Mouse (Mus musculus): ENCODE measurements at regions not wholly inside any gene's neighbourhood (a gene's known extent, or its start where the extent isn't known, plus 50 kb on each side); places are given as distances from the start of the nearest gene placed in this dataset.
"Not testable (repeated sequence)": the region's sequence is repeated elsewhere in the genome, so short reads cannot be mapped to it uniquely, and the experiment has no call there.

DNA sequence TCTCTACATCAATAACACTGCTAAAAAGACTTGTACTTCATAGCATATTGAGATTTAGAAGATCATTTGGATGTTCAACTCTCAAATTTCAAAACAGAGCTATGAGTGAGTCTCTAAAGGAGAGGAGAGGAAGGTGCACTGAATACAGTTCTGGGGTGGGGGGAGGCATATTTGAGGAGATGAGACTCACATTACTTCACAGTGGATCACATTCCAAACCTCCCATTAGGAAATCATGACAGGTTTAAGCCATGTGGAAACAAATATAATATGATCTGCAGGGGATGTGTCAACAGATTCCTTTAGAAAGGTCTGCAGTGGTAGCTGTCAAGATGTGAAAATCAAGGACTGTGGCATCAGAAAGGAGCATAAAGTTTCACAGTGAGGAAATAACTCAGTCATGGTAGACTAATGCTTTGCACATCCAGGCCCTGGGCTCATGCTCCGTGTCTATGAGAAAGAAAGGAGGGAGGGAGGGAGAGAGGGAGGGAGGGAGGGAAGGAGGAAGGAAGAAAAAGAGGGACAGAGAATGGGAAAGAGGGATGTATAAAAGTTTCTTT lies 235.9 kb downstream of the Fam198b start:
- Histone ChIP-seq H3K27me3 (ENCODE audit: control insufficient read depth, insufficient read depth, insufficient read length) (no peaks in the 10 kb centered on the region), H3K79me3 (ENCODE audit: low read depth) (no peaks in the 10 kb centered on the region), H3K36me3 (ENCODE audit: control insufficient read depth, insufficient read depth) (no peaks in the 10 kb centered on the region), H3K4me3 (ENCODE audit: insufficient read depth, poor library complexity, severe bottlenecking) (no peak overlapping the region), H3ac (ENCODE audit: control insufficient read depth, insufficient read length, low read depth) (no peak overlapping the region), H3K79me2 (ENCODE audit: control insufficient read depth, insufficient read depth) (no peaks in the 10 kb centered on the region)
- TF ChIP-seq MAX (IDR thresholded peaks at IDR 0.05) (no peak), MYOD1 (IDR thresholded peaks at IDR 0.05; ENCODE audit: control insufficient read depth, insufficient read length, low read depth) (no peak), FOSL1 (IDR thresholded peaks at IDR 0.05; ENCODE audit: insufficient read depth, low read length, poor library complexity, severe bottlenecking) (no peak), USF1 (IDR thresholded peaks at IDR 0.05; ENCODE audit: low read depth) (no peak), CTCF (IDR thresholded peaks at IDR 0.05; ENCODE audit: control insufficient read depth, insufficient read depth, insufficient read length) (no peak), MYOG (IDR thresholded peaks at IDR 0.05; ENCODE audit: control insufficient read depth, extremely low read depth, insufficient read length) (no peak), CEBPB (IDR thresholded peaks at IDR 0.05; ENCODE audit: low read depth) (no peak)

DNA sequence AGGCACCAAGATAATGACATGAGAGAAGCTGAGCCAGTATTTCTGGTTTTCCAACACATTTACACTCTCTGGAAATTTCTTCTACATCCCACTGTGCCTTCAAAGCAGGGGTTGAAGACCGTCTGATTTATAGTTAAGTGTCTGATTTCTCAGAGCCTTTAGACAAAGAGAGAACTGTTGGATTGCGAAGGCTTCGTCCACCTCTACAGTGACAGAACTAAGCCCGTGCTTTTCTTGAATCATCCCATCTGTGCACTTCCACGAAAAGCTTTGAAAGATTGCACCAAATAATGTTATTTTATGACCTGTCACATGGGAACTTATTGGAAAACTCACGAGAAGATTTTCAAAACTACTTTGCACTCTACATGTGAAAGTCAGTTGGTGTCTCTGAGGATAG lies 239.3 kb downstream of the Fam198b start:
- no peaks in the 10 kb centered on the region for H3K79me3 ChIP-seq (ENCODE audit: low read depth)
- no peaks in the 10 kb centered on the region for H3K79me2 ChIP-seq (ENCODE audit: control insufficient read depth, insufficient read depth)
- H3ac ChIP-seq (ENCODE audit: control insufficient read depth, insufficient read length, low read depth): no peak overlapping the region
- no peak for TF ChIP-seq MYOD1 (IDR thresholded peaks at IDR 0.05; ENCODE audit: control insufficient read depth, insufficient read length, low read depth)
- TF ChIP-seq CEBPB (IDR thresholded peaks at IDR 0.05; ENCODE audit: low read depth): no peak
- TF ChIP-seq MAX (IDR thresholded peaks at IDR 0.05): no peak
- no peak for TF ChIP-seq USF1 (IDR thresholded peaks at IDR 0.05; ENCODE audit: low read depth)
- TF ChIP-seq CTCF (IDR thresholded peaks at IDR 0.05; ENCODE audit: control insufficient read depth, insufficient read depth, insufficient read length): no peak
- TF ChIP-seq FOSL1 (IDR thresholded peaks at IDR 0.05; ENCODE audit: insufficient read depth, low read length, poor library complexity, severe bottlenecking): no peak
- TF ChIP-seq MYOG (IDR thresholded peaks at IDR 0.05; ENCODE audit: control insufficient read depth, extremely low read depth, insufficient read length): no peak
- no peak overlapping the region for H3K4me3 ChIP-seq (ENCODE audit: insufficient read depth, poor library complexity, severe bottlenecking)
- H3K27me3 ChIP-seq (ENCODE audit: control insufficient read depth, insufficient read depth, insufficient read length): no peaks in the 10 kb centered on the region
- no peaks in the 10 kb centered on the region for H3K36me3 ChIP-seq (ENCODE audit: control insufficient read depth, insufficient read depth)

DNA sequence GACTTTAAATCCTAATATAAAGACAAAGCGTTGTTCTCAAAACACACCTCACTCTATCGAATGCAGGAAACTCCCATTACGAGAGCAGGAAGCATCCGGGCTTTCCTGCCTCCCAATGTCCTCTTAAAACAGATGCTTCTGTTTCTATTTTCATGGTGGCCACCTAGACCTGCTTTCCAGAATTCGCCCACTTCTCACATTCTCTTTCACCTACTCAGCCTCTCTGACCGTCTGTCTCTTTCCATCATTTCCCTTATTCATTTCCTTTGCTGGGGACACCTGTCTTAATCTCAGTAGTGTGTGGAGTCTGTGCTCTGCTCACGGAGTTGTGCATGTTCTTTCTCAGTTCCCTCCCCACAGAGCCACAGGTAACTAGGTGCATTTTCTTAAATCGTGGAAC lies 240.3 kb downstream of the Fam198b start:
- Histone ChIP-seq H3K27me3 (ENCODE audit: control insufficient read depth, insufficient read depth, insufficient read length) (no peaks in the 10 kb centered on the region), H3K79me2 (ENCODE audit: control insufficient read depth, insufficient read depth) (no peaks in the 10 kb centered on the region), H3K4me3 (ENCODE audit: insufficient read depth, poor library complexity, severe bottlenecking) (no peak overlapping the region), H3K79me3 (ENCODE audit: low read depth) (no peaks in the 10 kb centered on the region), H3ac (ENCODE audit: control insufficient read depth, insufficient read length, low read depth) (no peak overlapping the region), H3K36me3 (ENCODE audit: control insufficient read depth, insufficient read depth) (no peaks in the 10 kb centered on the region)
- TF ChIP-seq CEBPB (IDR thresholded peaks at IDR 0.05; ENCODE audit: low read depth) (no peak), CTCF (IDR thresholded peaks at IDR 0.05; ENCODE audit: control insufficient read depth, insufficient read depth, insufficient read length) (no peak)

DNA sequence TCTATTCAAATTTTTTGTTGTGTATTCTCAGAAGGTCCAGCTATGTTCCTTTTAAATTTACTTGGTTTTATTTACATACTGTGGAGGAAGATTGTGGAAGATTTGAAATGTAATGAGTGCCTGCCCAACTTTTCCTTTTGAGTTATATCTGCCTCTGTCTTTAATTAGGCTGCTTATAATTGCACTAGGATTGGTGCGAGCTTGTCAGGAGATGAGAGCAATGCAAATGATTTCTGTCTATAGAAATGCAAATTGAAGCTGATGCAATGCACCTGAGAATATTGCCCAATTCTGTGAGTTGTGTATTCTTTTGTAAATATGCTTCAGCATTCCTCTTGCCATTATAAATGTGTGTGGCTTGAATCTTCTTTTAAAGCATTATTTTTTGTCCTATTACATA lies 257.4 kb downstream of the Fam198b start:
- Histone ChIP-seq H3K79me3 (ENCODE audit: low read depth) (no peaks in the 10 kb centered on the region), H3K79me2 (ENCODE audit: control insufficient read depth, insufficient read depth) (no peaks in the 10 kb centered on the region), H3K27me3 (ENCODE audit: control insufficient read depth, insufficient read depth, insufficient read length) (no peaks in the 10 kb centered on the region), H3K36me3 (ENCODE audit: control insufficient read depth, insufficient read depth) (no peaks in the 10 kb centered on the region), H3K4me3 (ENCODE audit: insufficient read depth, poor library complexity, severe bottlenecking) (no peak overlapping the region), H3ac (ENCODE audit: control insufficient read depth, insufficient read length, low read depth) (no peak overlapping the region)
- TF ChIP-seq USF1 (IDR thresholded peaks at IDR 0.05; ENCODE audit: low read depth) (no peak), MYOG (IDR thresholded peaks at IDR 0.05; ENCODE audit: control insufficient read depth, extremely low read depth, insufficient read length) (no peak), MYOD1 (IDR thresholded peaks at IDR 0.05; ENCODE audit: control insufficient read depth, insufficient read length, low read depth) (no peak), CEBPB (IDR thresholded peaks at IDR 0.05; ENCODE audit: low read depth) (no peak), CTCF (IDR thresholded peaks at IDR 0.05; ENCODE audit: control insufficient read depth, insufficient read depth, insufficient read length) (no peak), FOSL1 (IDR thresholded peaks at IDR 0.05; ENCODE audit: insufficient read depth, low read length, poor library complexity, severe bottlenecking) (no peak), MAX (IDR thresholded peaks at IDR 0.05) (no peak)

DNA sequence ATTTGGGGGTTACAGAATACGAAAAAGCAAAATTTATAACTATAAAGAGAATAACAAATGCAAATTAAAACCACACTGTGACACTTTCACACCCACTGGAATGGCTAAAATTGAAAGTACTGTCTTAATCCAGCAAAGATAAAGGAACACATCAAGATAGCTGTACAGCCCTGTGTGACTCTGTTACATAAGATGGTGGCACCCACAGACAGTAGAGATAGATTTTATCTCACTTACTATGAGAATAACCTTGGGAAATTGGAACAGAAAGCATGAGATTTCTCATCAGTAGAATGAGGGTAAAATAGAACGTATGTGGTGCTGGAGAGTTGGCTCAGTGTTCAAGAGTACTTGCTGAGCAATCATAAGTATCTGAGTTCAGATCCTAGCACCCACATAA lies 276.1 kb downstream of the Fam198b start:
- Histone ChIP-seq H3ac (ENCODE audit: control insufficient read depth, insufficient read length, low read depth) (no peak overlapping the region), H3K79me3 (ENCODE audit: low read depth) (no peaks in the 10 kb centered on the region), H3K36me3 (ENCODE audit: control insufficient read depth, insufficient read depth) (no peaks in the 10 kb centered on the region), H3K27me3 (ENCODE audit: control insufficient read depth, insufficient read depth, insufficient read length) (no peaks in the 10 kb centered on the region), H3K4me3 (ENCODE audit: insufficient read depth, poor library complexity, severe bottlenecking) (no peak overlapping the region), H3K79me2 (ENCODE audit: control insufficient read depth, insufficient read depth) (no peaks in the 10 kb centered on the region)
- TF ChIP-seq MYOD1 (IDR thresholded peaks at IDR 0.05; ENCODE audit: control insufficient read depth, insufficient read length, low read depth): no peak

DNA sequence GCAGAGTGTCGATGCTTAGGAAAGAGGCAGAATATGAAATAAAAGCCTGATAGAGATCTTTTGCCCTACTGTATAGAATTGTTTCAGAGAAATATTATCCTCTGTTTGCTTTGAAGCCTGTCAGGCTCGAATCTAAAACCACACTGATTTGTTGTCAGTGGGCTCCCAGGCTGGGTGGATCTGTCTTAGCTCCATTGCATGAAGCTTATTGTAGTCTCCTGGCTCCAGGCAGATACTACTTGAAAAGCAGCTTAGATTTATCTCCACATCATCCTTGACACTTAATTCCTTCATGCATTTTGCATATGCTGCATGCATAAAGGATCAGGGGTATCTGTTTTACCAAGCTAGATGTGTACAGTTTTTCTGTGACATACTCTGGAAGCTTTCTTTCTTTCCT lies 297.4 kb downstream of the Fam198b start:
- H3K79me2 ChIP-seq (ENCODE audit: control insufficient read depth, insufficient read depth): no peaks in the 10 kb centered on the region
- no peak overlapping the region for H3K4me3 ChIP-seq (ENCODE audit: insufficient read depth, poor library complexity, severe bottlenecking)
- no peak overlapping the region for H3ac ChIP-seq (ENCODE audit: control insufficient read depth, insufficient read length, low read depth)
- H3K27me3 ChIP-seq (ENCODE audit: control insufficient read depth, insufficient read depth, insufficient read length): no peaks in the 10 kb centered on the region
- no peaks in the 10 kb centered on the region for H3K79me3 ChIP-seq (ENCODE audit: low read depth)
- TF ChIP-seq FOSL1 (IDR thresholded peaks at IDR 0.05; ENCODE audit: insufficient read depth, low read length, poor library complexity, severe bottlenecking): no peak
- no peak for TF ChIP-seq USF1 (IDR thresholded peaks at IDR 0.05; ENCODE audit: low read depth)
- no peak for TF ChIP-seq MAX (IDR thresholded peaks at IDR 0.05)
- no peak for TF ChIP-seq CTCF (IDR thresholded peaks at IDR 0.05; ENCODE audit: control insufficient read depth, insufficient read depth, insufficient read length)
- no peak for TF ChIP-seq CEBPB (IDR thresholded peaks at IDR 0.05; ENCODE audit: low read depth)
- no peak for TF ChIP-seq MYOD1 (IDR thresholded peaks at IDR 0.05; ENCODE audit: control insufficient read depth, insufficient read length, low read depth)
- no peak for TF ChIP-seq MYOG (IDR thresholded peaks at IDR 0.05; ENCODE audit: control insufficient read depth, extremely low read depth, insufficient read length)
- H3K36me3 ChIP-seq (ENCODE audit: control insufficient read depth, insufficient read depth): no peaks in the 10 kb centered on the region

DNA sequence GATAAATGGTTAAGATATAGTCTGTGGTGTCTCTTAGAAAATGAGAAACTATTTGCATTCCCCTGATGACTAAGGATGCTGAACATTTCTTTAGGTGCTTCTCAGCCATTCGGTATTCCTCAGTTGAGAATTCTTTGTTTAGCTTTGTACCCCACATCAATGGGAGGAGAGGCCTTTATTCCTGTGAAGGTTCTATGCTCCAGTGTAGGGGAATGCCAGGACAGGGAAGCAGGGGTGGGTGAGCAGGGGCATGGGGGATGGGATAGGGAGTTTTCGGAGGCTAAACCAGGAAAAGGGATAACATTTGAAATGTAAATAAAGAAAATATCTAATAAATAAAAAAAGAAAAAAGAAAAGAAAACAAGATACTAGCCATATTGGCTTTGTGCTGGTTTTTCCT lies 297.8 kb downstream of the Fam198b start:
- not testable (repeated sequence) for H3K36me3 ChIP-seq (ENCODE audit: control insufficient read depth, insufficient read depth); H3K4me3 ChIP-seq (ENCODE audit: insufficient read depth, poor library complexity, severe bottlenecking); H3K79me3 ChIP-seq (ENCODE audit: low read depth); H3ac ChIP-seq (ENCODE audit: control insufficient read depth, insufficient read length, low read depth); H3K79me2 ChIP-seq (ENCODE audit: control insufficient read depth, insufficient read depth); H3K27me3 ChIP-seq (ENCODE audit: control insufficient read depth, insufficient read depth, insufficient read length)

Measured in C2C12 (cell line).